Mouse (Mus musculus) forebrain, embryonic 15.5 days (tissue): ENCODE measurements around the gene Insrr. TPM values are rescaled to one million over a fixed set of nuclear protein-coding genes. Genes with fewer than 3 reads are reported as not detected.
A peak's percentile ranks its signal among the peaks of the same experiment; 100 is the strongest.

Experiments
- ATAC-seq: fragments of 200-750 bp; cut with Nextera tagmentation; replicated peaks from 2 replicates; pipeline ENCODE4 v1.8.0; 2017; ENCODE audit warnings: mild to moderate bottlenecking, moderate TSS enrichment, moderate library complexity
- H3K27ac ChIP-seq: fragments of 300-500 bp; sonication (generic); replicated peaks from 2 replicates; pipeline ENCODE4 v1.5.1; 2015; ENCODE audit warnings: mild to moderate bottlenecking, inconsistent platforms
- H3K27me3 ChIP-seq: fragments of 300-500 bp; sonication (generic); 2 replicates; pipeline ENCODE4 v1.6.1; 2015; ENCODE audit warnings: inconsistent platforms
- H3K36me3 ChIP-seq: fragments of 300-500 bp; sonication (generic); 2 replicates; pipeline ENCODE4 v1.6.1; 2015; ENCODE audit warnings: mild to moderate bottlenecking, inconsistent platforms
- H3K4me1 ChIP-seq: fragments of 300-500 bp; sonication (generic); 2 replicates; pipeline ENCODE4 v1.6.1; 2015; ENCODE audit warnings: inconsistent platforms
- H3K4me2 ChIP-seq: fragments of 300-500 bp; sonication (generic); replicated peaks from 2 replicates; pipeline ENCODE4 v1.6.1; 2015; ENCODE audit warnings: mild to moderate bottlenecking, inconsistent platforms
- H3K4me3 ChIP-seq: fragments of 300-500 bp; sonication (generic); 2 replicates; pipeline ENCODE4 v1.5.1; 2015; ENCODE audit warnings: mild to moderate bottlenecking, inconsistent platforms
- H3K9ac ChIP-seq: fragments of 300-500 bp; sonication (generic); replicated peaks from 2 replicates; pipeline ENCODE4 v1.6.1; 2015; ENCODE audit warnings: mild to moderate bottlenecking, inconsistent platforms
- H3K9me3 ChIP-seq: fragments of 300-500 bp; sonication (generic); 2 replicates; pipeline ENCODE4 v1.6.1; 2016; ENCODE audit warnings: inconsistent platforms
- WGBS: fragments of 180-500 bp; shearing (Covaris S2); methylation state at CpG from one replicate; pipeline ENCODE4 v1.1.7; 2015; ENCODE audit warnings: mixed read lengths; 5-methylcytosine and 5-hydroxymethylcytosine counted together
- polyA plus RNA-seq: library from polyadenylated mRNA; unstranded; fragments of >200 nt; fragmentation: Nextera tagmentation; extraction: Ambion mirVana; gene quantifications from 2 replicates; pipeline ENCODE4 v1.2.1, GENCODE M21; 2015

The Insrr gene
- polyA plus RNA-seq, 1 experiment from 2014 or later, result 0.41 TPM

DNA sequence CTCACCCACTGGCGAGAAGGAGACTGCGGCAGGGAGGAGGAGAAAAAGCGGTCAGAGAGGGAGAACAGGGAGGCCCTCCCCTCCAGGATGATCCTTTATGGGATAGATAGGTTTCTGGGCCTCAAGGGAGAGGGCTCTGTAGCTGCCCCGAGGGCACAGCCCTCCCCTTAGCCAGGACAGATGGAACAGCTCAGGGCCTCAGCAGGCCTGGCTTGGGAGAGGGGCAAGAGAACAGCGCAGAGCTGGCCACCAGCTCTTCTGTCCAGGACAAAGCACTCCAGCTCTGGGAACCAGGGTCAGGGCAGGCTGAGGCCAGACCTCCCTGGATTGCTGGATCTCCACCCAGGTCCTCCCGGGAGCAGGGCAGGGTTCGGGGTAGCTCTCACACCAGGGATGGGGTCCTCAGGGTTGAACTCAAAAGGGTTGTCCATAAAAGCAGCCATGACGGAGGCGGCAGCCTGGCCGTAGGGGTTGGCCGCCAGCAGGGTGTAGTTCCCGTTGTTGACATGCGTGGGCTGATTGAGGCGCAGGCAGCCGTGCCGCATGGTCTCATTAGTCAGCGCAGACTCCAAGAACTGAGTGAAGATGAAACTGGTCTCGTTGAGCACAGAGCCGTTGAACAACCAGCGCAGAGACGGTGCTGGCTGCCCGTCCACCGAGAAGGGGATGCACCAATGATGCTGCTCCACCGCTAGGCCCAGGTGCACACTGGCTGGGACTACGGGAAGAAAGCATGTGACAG, 13.3 kb upstream of the Insrr start:
- H3K9ac ChIP-seq, result no peak overlapping the region
- no peaks in the 10 kb centered on the region for H3K27me3 ChIP-seq
- ATAC-seq, result no peak
- no peaks in the 10 kb centered on the region for H3K9me3 ChIP-seq
- no peaks in the 10 kb centered on the region for H3K36me3 ChIP-seq
- 86% methylated on average over 25 of the region's 25 CpGs for WGBS
- no peak overlapping the region for H3K27ac ChIP-seq
- no peak overlapping the region for H3K4me2 ChIP-seq
- no peak overlapping the region for H3K4me3 ChIP-seq
- H3K4me1 ChIP-seq, result no peaks in the 10 kb centered on the region

- Histone ChIP-seq H3K27ac (no peak overlapping the region), H3K4me1 (peaks cover 5% of the 10 kb centered on the region; the same call in 1 of the 2 replicates), H3K4me2 (no peak overlapping the region), H3K27me3 (no peaks in the 10 kb centered on the region), H3K9me3 (no peaks in the 10 kb centered on the region), H3K36me3 (no peaks in the 10 kb centered on the region), H3K4me3 (no peak overlapping the region), H3K9ac (no peak overlapping the region)
- ATAC-seq, result no peak
- 81% methylated on average over 5 of the region's 5 CpGs for WGBS
Measured at GRCm38 (mm10) chr3:87785156-87785555, 11.6 kb upstream of the Insrr start.

- 59% methylated on average over 6 of the region's 6 CpGs for WGBS
- Histone ChIP-seq H3K27me3 (no peaks in the 10 kb centered on the region), H3K9me3 (no peaks in the 10 kb centered on the region), H3K9ac (no peak overlapping the region), H3K4me3 (no peak overlapping the region), H3K4me1 (peaks cover 5% of the 10 kb centered on the region; the same call in 1 of the 2 replicates), H3K27ac (no peak overlapping the region), H3K4me2 (no peak overlapping the region), H3K36me3 (no peaks in the 10 kb centered on the region)
- no peak for ATAC-seq
Measured at GRCm38 (mm10) chr3:87785626-87786214, 11.0 kb upstream of the Insrr start.

DNA sequence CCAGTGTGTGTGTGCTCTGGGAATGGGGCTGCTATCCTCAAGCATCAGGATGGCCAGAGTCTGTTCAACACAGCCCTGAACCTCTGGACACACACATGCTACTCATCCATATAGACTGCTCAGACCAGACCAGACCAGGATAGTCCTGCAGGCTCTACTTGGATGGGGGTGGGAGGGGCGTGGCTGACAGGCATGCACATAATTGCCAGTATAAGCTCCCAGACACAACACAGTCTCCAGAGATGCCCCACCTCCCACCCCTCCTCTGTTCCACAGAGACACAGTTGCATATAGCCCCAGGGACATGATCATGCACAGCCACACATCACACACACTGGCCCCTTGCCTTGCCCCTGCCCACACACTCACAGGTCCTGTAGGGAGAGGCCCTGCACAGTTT, 7.5 kb upstream of the Insrr start:
- Histone ChIP-seq H3K27me3 (peaks cover 28% of the 10 kb centered on the region), H3K4me3 (no peak overlapping the region), H3K9ac (no peak overlapping the region), H3K36me3 (no peaks in the 10 kb centered on the region), H3K27ac (no peak overlapping the region), H3K4me2 (no peak overlapping the region), H3K4me1 (peaks cover 5% of the 10 kb centered on the region; the same call in 1 of the 2 replicates), H3K9me3 (no peaks in the 10 kb centered on the region)
- 59% methylated on average over 1 of the region's 1 CpGs for WGBS
- ATAC-seq, result no peak

GRCm38 (mm10) chr3:87789768-87790167, 7.0 kb upstream of the Insrr start:
- WGBS, result 29% methylated on average over 5 of the region's 5 CpGs

DNA sequence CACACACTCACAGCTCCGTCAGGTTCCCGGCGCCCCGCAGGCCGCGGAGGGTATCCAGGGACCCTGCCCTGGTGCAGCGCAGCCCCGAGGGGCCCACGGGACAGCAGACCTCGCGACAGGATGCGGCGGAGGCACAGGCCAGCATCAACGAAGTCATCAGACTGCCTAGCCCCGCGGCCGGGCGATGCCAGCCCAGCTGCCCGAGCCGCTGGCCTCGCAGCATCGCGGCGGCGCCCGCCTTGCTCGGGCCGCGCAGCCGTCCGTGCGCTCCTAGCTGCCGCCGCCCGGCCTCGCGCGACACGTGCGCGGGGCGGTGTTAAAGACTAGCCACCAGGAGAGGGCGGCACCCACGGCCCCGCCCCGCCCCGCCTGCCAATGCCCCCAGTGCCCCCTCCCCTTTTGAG, 1.8 kb upstream of the Insrr start, which contains the start of gene Ntrk1:
Ntrk1 (minus strand) TSS at position 241 of the 404 bp plus-strand sequence.
- Histone ChIP-seq H3K27me3 (peaks cover 77% of the 10 kb centered on the region), H3K4me1 (peaks cover 19% of the 10 kb centered on the region), H3K36me3 (no peaks in the 10 kb centered on the region), H3K9me3 (no peaks in the 10 kb centered on the region), H3K4me3 (peak within 1 kb of the TSS; percentile 33), H3K27ac (no peak within 1 kb of the TSS), H3K9ac (0 out of 2 replicates have a peak within 1 kb of the TSS, but pooled peaks have one; percentile 11), H3K4me2 (peak within 1 kb of the TSS; percentile 48)
- under 1% methylated on average over 41 of the region's 47 CpGs for WGBS
- ATAC-seq, result peak; percentile 49; the same call in 1 of the 2 replicates

More at GRCm38 (mm10) chr3:87789768-87790167, 7.0 kb upstream of the Insrr start:
- Histone ChIP-seq H3K9me3 (no peaks in the 10 kb centered on the region), H3K9ac (no peak overlapping the region), H3K36me3 (no peaks in the 10 kb centered on the region), H3K4me2 (no peak overlapping the region), H3K27me3 (peaks cover 33% of the 10 kb centered on the region), H3K4me3 (no peak overlapping the region), H3K27ac (no peak overlapping the region), H3K4me1 (peaks cover 8% of the 10 kb centered on the region)
- no peak for ATAC-seq

- peaks cover 19% of the 10 kb centered on the region for H3K4me1 ChIP-seq
- peaks cover 78% of the 10 kb centered on the region for H3K27me3 ChIP-seq
- H3K9ac ChIP-seq, result 0 out of 2 replicates have a peak overlapping the region, but pooled peaks have one; percentile 11
- H3K4me2 ChIP-seq, result peak overlapping the region; percentile 48
- peak overlapping the region; percentile 33 for H3K4me3 ChIP-seq
- ATAC-seq, result no peak
- WGBS, result 14% methylated on average over 33 of the region's 33 CpGs
- no peaks in the 10 kb centered on the region for H3K36me3 ChIP-seq
- no peaks in the 10 kb centered on the region for H3K9me3 ChIP-seq
- no peak overlapping the region for H3K27ac ChIP-seq
Measured at GRCm38 (mm10) chr3:87795336-87796277, 1.1 kb upstream of the Insrr start.

DNA sequence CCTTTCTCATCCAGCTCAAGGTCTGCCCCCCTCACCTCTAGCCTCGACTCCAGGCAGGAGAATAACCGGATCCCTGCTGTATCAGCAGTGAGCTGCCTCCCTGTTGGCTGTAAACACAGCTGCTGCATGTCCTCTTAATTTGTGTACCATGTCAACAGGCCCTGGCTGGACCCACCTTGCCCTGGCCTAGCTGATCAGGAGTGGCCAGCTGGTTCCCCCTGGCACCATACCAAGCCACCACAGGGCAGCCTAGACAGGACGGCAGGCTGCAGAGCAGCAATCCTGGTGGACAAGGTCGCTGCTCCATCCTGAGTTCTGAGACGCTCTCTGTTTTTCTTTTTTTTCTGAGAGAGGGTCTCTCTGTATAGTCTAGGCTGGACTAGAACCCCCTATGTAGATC, 4.9 kb downstream of the Insrr start:
- Histone ChIP-seq H3K4me1 (peaks cover 7% of the 10 kb centered on the region), H3K4me3 (no peak overlapping the region), H3K36me3 (no peaks in the 10 kb centered on the region), H3K27ac (no peak overlapping the region), H3K9me3 (no peaks in the 10 kb centered on the region), H3K4me2 (no peak overlapping the region), H3K9ac (no peak overlapping the region), H3K27me3 (peaks cover 61% of the 10 kb centered on the region; the same call in 1 of the 2 replicates)
- no peak for ATAC-seq
- 61% methylated on average over 5 of the region's 5 CpGs for WGBS

DNA sequence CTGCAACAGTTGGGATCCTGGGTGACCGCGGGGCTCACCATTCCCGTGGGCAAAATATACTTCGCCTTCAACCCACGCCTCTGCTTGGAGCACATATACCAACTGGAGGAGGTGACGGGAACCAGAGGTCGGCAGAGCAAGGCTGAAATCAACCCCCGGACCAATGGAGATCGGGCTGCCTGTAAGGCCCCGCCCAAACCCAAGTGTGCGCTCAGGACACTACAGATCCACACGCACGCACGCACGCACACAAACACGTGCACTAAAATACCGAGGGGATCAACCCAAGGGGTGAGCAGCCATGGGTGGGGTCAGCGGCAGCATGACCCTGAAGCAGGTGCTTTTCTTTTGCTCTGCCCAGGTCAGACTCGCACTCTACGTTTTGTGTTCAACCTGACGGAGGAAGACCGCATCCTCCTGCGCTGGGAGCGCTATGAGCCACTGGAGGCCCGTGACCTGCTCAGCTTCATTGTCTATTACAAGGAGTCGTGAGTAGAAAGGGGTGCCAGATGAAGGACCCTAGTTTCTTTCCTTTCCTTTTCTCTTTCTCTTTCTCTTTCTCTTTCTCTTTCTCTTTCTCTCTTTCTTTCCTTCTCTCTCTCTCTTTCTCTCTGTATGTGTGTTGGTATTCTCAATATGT, 7.4 kb downstream of the Insrr start:
- peak overlapping the region; percentile 43 for H3K4me2 ChIP-seq
- peaks cover 58% of the 10 kb centered on the region for H3K27me3 ChIP-seq
- H3K9ac ChIP-seq, result no peak overlapping the region
- H3K9me3 ChIP-seq, result no peaks in the 10 kb centered on the region
- no peaks in the 10 kb centered on the region for H3K36me3 ChIP-seq
- peak overlapping the region; percentile 22 for H3K4me3 ChIP-seq
- ATAC-seq, result no peak
- peaks cover 4% of the 10 kb centered on the region for H3K4me1 ChIP-seq
- H3K27ac ChIP-seq, result no peak overlapping the region
- WGBS, result 4% methylated on average over 26 of the region's 26 CpGs

GRCm38 (mm10) chr3:87809322-87809962, 12.7 kb downstream of the Insrr start:
- peaks cover 54% of the 10 kb centered on the region for H3K27me3 ChIP-seq
- no peaks in the 10 kb centered on the region for H3K9me3 ChIP-seq
- peak overlapping the region; percentile 16 for H3K4me3 ChIP-seq
- H3K4me1 ChIP-seq, result peaks cover 7% of the 10 kb centered on the region
- no peak overlapping the region for H3K9ac ChIP-seq
- H3K4me2 ChIP-seq, result peak overlapping the region; percentile 26
- 0 out of 2 replicates have a peak, but pooled peaks have one; percentile 38 for ATAC-seq
- 5% methylated on average over 28 of the region's 28 CpGs for WGBS
- H3K36me3 ChIP-seq, result no peaks in the 10 kb centered on the region
- no peak overlapping the region for H3K27ac ChIP-seq

DNA sequence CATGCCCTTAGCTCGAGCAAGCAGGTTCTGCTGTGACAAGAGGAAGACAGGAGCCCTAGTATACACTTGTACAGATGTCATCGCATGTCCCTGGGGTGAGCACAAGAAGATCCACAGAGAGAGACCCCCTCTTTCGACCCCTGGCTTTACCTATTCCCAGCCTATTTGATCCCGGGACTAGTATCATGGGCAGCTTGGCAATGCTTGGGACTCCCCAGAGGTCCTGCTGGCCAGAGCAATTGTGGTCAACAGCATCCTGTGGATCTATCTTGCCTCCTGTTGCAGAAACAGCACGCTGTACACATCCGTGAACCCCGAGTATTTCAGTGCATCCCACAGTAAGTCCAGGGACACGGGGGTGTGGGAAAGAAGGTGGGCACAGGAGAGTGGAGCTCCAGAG, 14.5 kb downstream of the Insrr start:
- Histone ChIP-seq H3K4me3 (no peak overlapping the region), H3K9me3 (no peaks in the 10 kb centered on the region), H3K27me3 (peaks cover 43% of the 10 kb centered on the region), H3K9ac (no peak overlapping the region), H3K27ac (no peak overlapping the region), H3K4me2 (no peak overlapping the region), H3K4me1 (peaks cover 7% of the 10 kb centered on the region), H3K36me3 (no peaks in the 10 kb centered on the region)
- 82% methylated on average over 8 of the region's 8 CpGs for WGBS
- ATAC-seq, result no peak
